Mouse (Mus musculus) liver, embryonic 14.5 days (tissue): Measurements from ENCODE around the gene Eef1akmt4. TPM values are rescaled to one million over a fixed set of nuclear protein-coding genes. Genes with fewer than 3 reads are reported as not detected.

ENCODE experiments used
- ATAC-seq: fragments of 200-750 bp; cut with Nextera tagmentation; 2 replicates; pipeline ENCODE4 v1.8.0; 2017; ENCODE audit warnings: moderate number of reproducible peaks, mild to moderate bottlenecking, moderate library complexity; ENCODE audit not compliant: insufficient read depth
- DNase-seq, 3 experiments: peaks; one replicate each; pipeline ENCODE4 v3.0.0-alpha.2; 2012 to 2013; ENCODE audit warnings: low read depth in 3 of 3, low spot score in 3 of 3
- H3K27ac ChIP-seq: fragments of 300-500 bp; sonication (generic); 2 replicates; pipeline ENCODE4 v1.5.1; 2014; ENCODE audit warnings: moderate library complexity, mild to moderate bottlenecking, control low read depth, inconsistent platforms
- H3K27me3 ChIP-seq: fragments of 300-500 bp; sonication (generic); 2 replicates; pipeline ENCODE4 v1.6.1; 2014; ENCODE audit warnings: mild to moderate bottlenecking, low read length, moderate library complexity; ENCODE audit not compliant: control insufficient read depth, insufficient read depth
- H3K36me3 ChIP-seq: fragments of 300-500 bp; sonication (generic); replicated peaks from 2 replicates; pipeline ENCODE4 v1.6.1; 2014; ENCODE audit warnings: low read depth; ENCODE audit not compliant: control insufficient read depth, insufficient read depth
- H3K4me1 ChIP-seq, 2 experiments: fragments of 200-500 bp in 1 of 2; fragments of 300-500 bp in 1 of 2; sonication (generic) in 1 of 2; replicated peaks; 2 replicates each; pipeline ENCODE4 v1.6.1; 2012 to 2014; ENCODE audit warnings: antibody characterized with exemption in 1 of 2, inconsistent platforms in 1 of 2, low read length in 1 of 2; ENCODE audit not compliant: control insufficient read depth in 2 of 2, insufficient read depth in 2 of 2
- H3K4me2 ChIP-seq: fragments of 300-500 bp; sonication (generic); 2 replicates; pipeline ENCODE4 v1.6.1; 2014; ENCODE audit warnings: low read depth, mild to moderate bottlenecking, control low read depth, moderate library complexity
- H3K4me3 ChIP-seq, 2 experiments: fragments of 200-500 bp in 1 of 2; fragments of 300-500 bp in 1 of 2; sonication (generic) in 1 of 2; 2 replicates each; pipeline ENCODE4 v1.5.1; 2012 to 2014; ENCODE audit warnings: low read depth in 2 of 2, low read length in 2 of 2, mild to moderate bottlenecking in 2 of 2, control low read depth in 1 of 2, inconsistent platforms in 1 of 2, moderate library complexity in 1 of 2; ENCODE audit not compliant: insufficient read depth in 1 of 2
- H3K9ac ChIP-seq: fragments of 300-500 bp; sonication (generic); replicated peaks from 2 replicates; pipeline ENCODE4 v1.6.1; 2014; ENCODE audit warnings: mild to moderate bottlenecking, control low read depth, moderate library complexity
- H3K9me3 ChIP-seq: fragments of 300-500 bp; sonication (generic); 2 replicates; pipeline ENCODE4 v1.6.1; 2016; ENCODE audit warnings: low read length, mixed read lengths; ENCODE audit not compliant: control insufficient read depth
- CTCF ChIP-seq: IDR thresholded peaks from 2 replicates; pipeline ENCODE4 v1.5.1; 2016; ENCODE audit warnings: antibody characterized with exemption, low read depth, control low read depth
- EP300 ChIP-seq: IDR thresholded peaks from 2 replicates; pipeline ENCODE4 v1.6.1; 2016; ENCODE audit warnings: antibody characterized with exemption, low read depth
- WGBS: fragments of 180-500 bp; shearing (Covaris S2); extraction: QIAGEN DNeasy Blood & Tissue Kit; methylation state at CpG from one replicate; pipeline ENCODE4 v1.1.7; 2014; ENCODE audit not compliant: insufficient replicate concordance; 5-methylcytosine and 5-hydroxymethylcytosine counted together
- polyA plus RNA-seq, 2 experiments: library from polyadenylated mRNA; depleted of rRNA in 1 of 2; stranded (reverse) in 1 of 2; unstranded in 1 of 2; fragments of >200 nt; fragmentation: Nextera tagmentation in 1 of 2; extraction: Ambion mirVana in 1 of 2; gene quantifications; 2 replicates each; pipeline versions ENCODE4 v1.2.1 to v1.2.3; 2012 to 2014

Eef1akmt4 gene
- polyA plus RNA-seq, 2 experiments: 10.3 to 18.1 TPM

- DNase-seq (no peak), ATAC-seq (no peak)
- H3K9me3 ChIP-seq: no peaks in the 10 kb centered on the region
- TF ChIP-seq CTCF: no peak
- no peak for TF ChIP-seq EP300
- no peaks in the 10 kb centered on the region for H3K36me3 ChIP-seq
- H3K27ac ChIP-seq: no peak overlapping the region
- peaks cover 8 to 15% of the 10 kb centered on the region in 2 experiments for H3K4me1 ChIP-seq
- H3K27me3 ChIP-seq: peaks cover 63% of the 10 kb centered on the region
- H3K9ac ChIP-seq: no peak overlapping the region
- peak overlapping the region; percentile 60 for H3K4me2 ChIP-seq
- peak overlapping the region; percentile 26 to 39; a peak in 3 of 4 replicates for H3K4me3 ChIP-seq
- under 1% methylated on average over 17 of the region's 17 CpGs for WGBS
Observed at GRCm38 (mm10) chr16:20590680-20591038, 20.7 kb upstream of the Eef1akmt4 start.

- Histone ChIP-seq H3K4me3 (no peak overlapping the region; a peak in 1 of 4 replicates), H3K27ac (no peak overlapping the region), H3K4me2 (peak overlapping the region; percentile 60), H3K27me3 (peaks cover 63% of the 10 kb centered on the region), H3K9ac (no peak overlapping the region), H3K36me3 (no peaks in the 10 kb centered on the region), H3K9me3 (no peaks in the 10 kb centered on the region), H3K4me1 (peaks cover 13 to 20% of the 10 kb centered on the region in 2 experiments)
- 5% methylated on average over 48 of the region's 48 CpGs for WGBS
- TF ChIP-seq EP300 (no peak), CTCF (no peak)
- ATAC-seq (no peak), DNase-seq (no peak)
Observed at GRCm38 (mm10) chr16:20591076-20591705, 20.2 kb upstream of the Eef1akmt4 start.

GRCm38 (mm10) chr16:20595060-20595673 is 16.2 kb upstream of the Eef1akmt4 start:
- no peak overlapping the region for H3K9ac ChIP-seq
- H3K4me2 ChIP-seq: peak overlapping the region; percentile 49
- H3K4me1 ChIP-seq: peaks cover 14 to 19% of the 10 kb centered on the region in 2 experiments
- H3K9me3 ChIP-seq: no peaks in the 10 kb centered on the region
- ATAC-seq: peak; percentile 90
- no peak overlapping the region for H3K4me3 ChIP-seq
- peak overlapping the region; percentile 10; the same call in 1 of the 2 replicates for H3K27ac ChIP-seq
- peaks cover 38% of the 10 kb centered on the region for H3K27me3 ChIP-seq
- H3K36me3 ChIP-seq: no peaks in the 10 kb centered on the region
- TF ChIP-seq EP300: peak; percentile 84
- 0 out of 2 replicates have a peak, but pooled peaks have one; percentile 4 for TF ChIP-seq CTCF
- 24% methylated on average over 7 of the region's 7 CpGs for WGBS
- DNase-seq: peak; percentile 44 to 59 (median 49)

- H3K4me2 ChIP-seq: peak overlapping the region; percentile 49
Observed at GRCm38 (mm10) chr16:20595737-20596136, 15.7 kb upstream of the Eef1akmt4 start.

GRCm38 (mm10) chr16:20596687-20597441 is 14.5 kb upstream of the Eef1akmt4 start:
- ATAC-seq (no peak), DNase-seq (no peak)
- H3K4me2 ChIP-seq: no peak overlapping the region
- WGBS: 39% methylated on average over 7 of the region's 7 CpGs
- TF ChIP-seq EP300: no peak
- no peak for TF ChIP-seq CTCF
- H3K27me3 ChIP-seq: peaks cover 21% of the 10 kb centered on the region
- no peaks in the 10 kb centered on the region for H3K36me3 ChIP-seq
- H3K9ac ChIP-seq: no peak overlapping the region
- H3K4me1 ChIP-seq: peaks cover 12 to 15% of the 10 kb centered on the region in 2 experiments
- no peaks in the 10 kb centered on the region for H3K9me3 ChIP-seq
- no peak overlapping the region for H3K4me3 ChIP-seq
- no peak overlapping the region for H3K27ac ChIP-seq

More at GRCm38 (mm10) chr16:20595737-20596136, 15.7 kb upstream of the Eef1akmt4 start:
- 35% methylated on average over 4 of the region's 4 CpGs for WGBS
- ATAC-seq (peak; percentile 50; the same call in 1 of the 2 replicates), DNase-seq (no peak)
- H3K9me3 ChIP-seq: no peaks in the 10 kb centered on the region
- H3K4me1 ChIP-seq: peaks cover 12 to 15% of the 10 kb centered on the region in 2 experiments
- TF ChIP-seq CTCF (no peak), EP300 (peak; percentile 36)
- H3K36me3 ChIP-seq: no peaks in the 10 kb centered on the region
- no peak overlapping the region for H3K4me3 ChIP-seq
- H3K9ac ChIP-seq: no peak overlapping the region
- no peak overlapping the region; the same call in 1 of the 2 replicates for H3K27ac ChIP-seq
- H3K27me3 ChIP-seq: peaks cover 33% of the 10 kb centered on the region
